Mouse (Mus musculus) erythroblast, embryonic 14.5 days (primary cell): ENCODE measurements around the gene Mrtfa. TPM values are rescaled to one million over a fixed set of nuclear protein-coding genes. Genes with fewer than 3 reads are reported as not detected.

Source experiments
- H3K27me3 ChIP-seq: 2 replicates; pipeline ENCODE4 v1.6.1; 2012; ENCODE audit warnings: inconsistent platforms; ENCODE audit not compliant: control insufficient read depth
- H3K36me3 ChIP-seq: 2 replicates; pipeline ENCODE4 v1.6.1; 2012; ENCODE audit warnings: mild to moderate bottlenecking, inconsistent platforms; ENCODE audit not compliant: control insufficient read depth
- H3K4me1 ChIP-seq: 2 replicates; pipeline ENCODE4 v1.6.1; 2012; ENCODE audit warnings: inconsistent platforms; ENCODE audit not compliant: control insufficient read depth
- H3K4me3 ChIP-seq: replicated peaks from 2 replicates; pipeline ENCODE3; 2012; ENCODE audit warnings: moderate library complexity, mild to moderate bottlenecking, inconsistent platforms
- H3K9me3 ChIP-seq: 2 replicates; pipeline ENCODE4 v1.6.1; 2012; ENCODE audit warnings: low read length, inconsistent platforms, mixed read lengths; ENCODE audit not compliant: control insufficient read depth
- GATA1 ChIP-seq: IDR thresholded peaks from 2 replicates; pipeline ENCODE4 v1.6.1; 2012; ENCODE audit warnings: low read length, inconsistent platforms, mixed read lengths
- TAL1 ChIP-seq: IDR thresholded peaks from 3 replicates; pipeline ENCODE4 v1.6.1; 2012; ENCODE audit warnings: low read length, inconsistent platforms, mixed read lengths
- polyA plus RNA-seq: library from polyadenylated mRNA; stranded (reverse); fragments of >175 nt; gene quantifications from 2 replicates; pipeline ENCODE4 v1.2.3, GENCODE M21; 2012

Mrtfa gene
- polyA plus RNA-seq, 1 experiment, result 0.47 TPM

- Histone ChIP-seq H3K4me1 (peaks cover 17% of the 10 kb centered on the region), H3K27me3 (no peaks in the 10 kb centered on the region), H3K36me3 (no peaks in the 10 kb centered on the region), H3K4me3 (peak overlapping the region; percentile 83), H3K9me3 (no peaks in the 10 kb centered on the region)
- TF ChIP-seq GATA1, result no peak
- no peak for TF ChIP-seq TAL1
These were observed 437 bp downstream of the Mrtfa start for GRCm38 (mm10) chr15:81190011-81190629.

- no peaks in the 10 kb centered on the region for H3K36me3 ChIP-seq
- H3K27me3 ChIP-seq, result no peaks in the 10 kb centered on the region
- TF ChIP-seq GATA1 (no peak), TAL1 (no peak)
- no peaks in the 10 kb centered on the region for H3K9me3 ChIP-seq
- peaks cover 17% of the 10 kb centered on the region for H3K4me1 ChIP-seq
- no peak overlapping the region for H3K4me3 ChIP-seq
These were observed 1.5 kb downstream of the Mrtfa start for GRCm38 (mm10) chr15:81189061-81189460.

DNA sequence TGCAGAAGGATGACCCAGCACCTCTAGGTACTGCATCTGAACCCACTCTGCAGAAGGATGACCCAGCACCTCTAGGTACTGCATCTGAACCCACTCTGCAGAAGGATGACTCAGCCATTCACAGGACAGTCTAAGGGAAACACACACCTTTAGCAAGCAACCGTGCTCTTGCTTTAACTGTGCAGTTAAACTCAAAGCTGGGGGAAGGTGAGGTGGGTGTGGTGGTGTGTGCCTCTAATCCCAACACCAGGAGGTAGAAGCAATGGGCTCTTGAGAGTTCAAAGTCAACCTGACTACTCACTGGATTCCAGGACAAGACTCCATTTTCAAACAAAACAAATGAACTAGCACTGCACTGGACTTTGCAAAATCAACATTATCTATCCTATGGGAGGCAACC, 5.6 kb downstream of the Mrtfa start:
- Histone ChIP-seq H3K9me3 (no peaks in the 10 kb centered on the region), H3K4me1 (peaks cover 5% of the 10 kb centered on the region), H3K36me3 (no peaks in the 10 kb centered on the region), H3K4me3 (no peak overlapping the region), H3K27me3 (no peaks in the 10 kb centered on the region)
- TF ChIP-seq TAL1, result no peak
- TF ChIP-seq GATA1, result no peak

GRCm38 (mm10) chr15:81181233-81181632, 9.3 kb downstream of the Mrtfa start:
- H3K27me3 ChIP-seq, result no peaks in the 10 kb centered on the region
- H3K36me3 ChIP-seq, result no peaks in the 10 kb centered on the region
- no peak for TF ChIP-seq GATA1
- TF ChIP-seq TAL1, result no peak
- H3K4me3 ChIP-seq, result no peak overlapping the region
- H3K4me1 ChIP-seq, result no peaks in the 10 kb centered on the region; the same call in 1 of the 2 replicates
- H3K9me3 ChIP-seq, result no peaks in the 10 kb centered on the region

GRCm38 (mm10) chr15:81179523-81179922, 11.0 kb downstream of the Mrtfa start:
- TF ChIP-seq GATA1, result no peak
- no peak for TF ChIP-seq TAL1
- Histone ChIP-seq H3K4me1 (no peaks in the 10 kb centered on the region), H3K36me3 (no peaks in the 10 kb centered on the region), H3K9me3 (no peaks in the 10 kb centered on the region), H3K4me3 (no peak overlapping the region), H3K27me3 (no peaks in the 10 kb centered on the region)

DNA sequence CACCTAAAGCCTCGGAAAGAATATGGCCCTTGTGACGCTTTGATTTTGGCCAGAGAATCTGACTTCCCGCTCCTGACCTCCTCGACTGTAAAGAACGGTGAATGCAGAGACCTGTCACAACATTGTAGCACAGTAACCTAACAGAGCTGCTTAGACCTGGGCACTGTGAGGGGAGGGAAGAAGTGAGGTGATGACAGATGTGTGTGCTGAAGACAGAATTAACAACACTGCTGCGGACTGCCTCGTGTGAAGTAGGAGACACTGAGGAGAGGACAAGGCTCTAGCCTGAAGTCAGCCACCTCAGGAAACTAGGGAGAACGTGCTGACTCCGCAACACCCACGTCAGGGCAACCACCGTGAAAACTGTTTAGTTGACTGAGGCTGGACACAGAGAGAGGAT, 11.9 kb downstream of the Mrtfa start:
- Histone ChIP-seq H3K36me3 (no peaks in the 10 kb centered on the region), H3K4me3 (no peak overlapping the region), H3K27me3 (no peaks in the 10 kb centered on the region), H3K9me3 (no peaks in the 10 kb centered on the region), H3K4me1 (no peaks in the 10 kb centered on the region)
- TF ChIP-seq GATA1 (no peak), TAL1 (no peak)

DNA sequence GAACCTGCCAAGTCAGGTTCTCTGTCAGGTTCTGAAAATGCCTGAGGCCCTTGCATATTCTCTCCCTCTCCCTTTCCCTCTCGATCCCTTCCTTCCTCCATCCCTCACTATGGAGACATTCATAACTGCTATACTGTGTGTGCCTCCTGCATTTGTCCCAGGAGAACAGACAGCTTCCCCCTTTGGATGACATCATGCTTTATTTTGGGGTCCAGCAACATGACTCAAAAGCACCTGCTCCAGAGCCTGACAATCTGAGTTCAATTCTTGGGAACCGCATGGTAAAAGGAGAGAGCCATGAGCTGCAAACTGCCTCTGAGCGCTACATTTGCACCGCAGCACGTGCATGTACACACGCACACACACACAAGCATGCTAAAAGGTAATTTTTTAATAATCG, 12.7 kb downstream of the Mrtfa start:
- Histone ChIP-seq H3K9me3 (no peaks in the 10 kb centered on the region), H3K4me1 (no peaks in the 10 kb centered on the region), H3K4me3 (no peak overlapping the region), H3K36me3 (no peaks in the 10 kb centered on the region), H3K27me3 (no peaks in the 10 kb centered on the region)
- TF ChIP-seq TAL1, result no peak
- no peak for TF ChIP-seq GATA1

DNA sequence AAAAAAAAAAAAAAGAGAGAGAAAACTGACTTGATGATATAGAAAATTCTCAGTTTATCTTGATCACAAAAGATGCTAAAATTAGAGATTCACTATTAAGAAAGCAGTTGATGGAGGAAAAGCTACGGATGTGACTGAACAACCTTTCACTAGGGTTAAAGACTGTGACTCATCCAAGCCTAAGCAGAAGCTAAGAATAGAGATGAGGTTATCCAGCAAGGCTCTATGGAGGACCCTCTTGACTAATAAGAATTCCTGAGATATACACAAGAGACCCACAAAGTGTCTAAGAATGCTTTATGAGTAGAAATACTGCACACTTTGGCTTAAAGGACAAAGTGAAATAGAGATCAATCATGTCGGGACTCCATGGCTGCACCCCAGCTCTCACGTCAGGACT, 14.9 kb downstream of the Mrtfa start:
- Histone ChIP-seq H3K4me3 (no peak overlapping the region), H3K4me1 (no peaks in the 10 kb centered on the region), H3K36me3 (no peaks in the 10 kb centered on the region), H3K9me3 (no peaks in the 10 kb centered on the region), H3K27me3 (no peaks in the 10 kb centered on the region)
- TF ChIP-seq TAL1, result no peak
- TF ChIP-seq GATA1, result no peak

- Histone ChIP-seq H3K9me3 (no peaks in the 10 kb centered on the region), H3K27me3 (no peaks in the 10 kb centered on the region), H3K4me1 (peaks cover 1% of the 10 kb centered on the region; the same call in 1 of the 2 replicates), H3K36me3 (no peaks in the 10 kb centered on the region), H3K4me3 (no peak overlapping the region)
- TF ChIP-seq TAL1, result no peak
- no peak for TF ChIP-seq GATA1
These were observed 18.3 kb downstream of the Mrtfa start for GRCm38 (mm10) chr15:81172259-81172658.

DNA sequence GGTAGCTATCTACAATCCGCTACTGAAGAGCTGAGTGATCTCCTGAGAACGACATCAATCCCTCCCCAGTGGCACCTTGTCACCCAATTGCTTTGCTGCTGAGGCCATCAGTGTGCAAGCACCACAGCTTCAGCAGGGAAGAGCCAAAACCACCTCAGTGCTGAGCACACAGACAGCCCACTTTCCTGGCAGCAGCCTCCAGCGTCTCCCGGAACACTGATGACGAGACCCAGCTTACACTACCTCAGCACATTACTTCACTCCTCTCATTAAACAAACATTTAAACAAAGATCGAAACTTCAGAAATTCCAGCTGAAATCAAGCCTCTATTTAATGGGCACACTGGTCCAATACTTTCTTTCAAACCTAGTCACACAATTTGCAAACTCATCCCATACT, 21.8 kb downstream of the Mrtfa start:
- no peak overlapping the region for H3K4me3 ChIP-seq
- no peak for TF ChIP-seq GATA1
- no peak for TF ChIP-seq TAL1
- H3K9me3 ChIP-seq, result no peaks in the 10 kb centered on the region
- peaks cover 1% of the 10 kb centered on the region; the same call in 1 of the 2 replicates for H3K4me1 ChIP-seq
- no peaks in the 10 kb centered on the region for H3K27me3 ChIP-seq
- no peaks in the 10 kb centered on the region for H3K36me3 ChIP-seq
